ENCODE assay signal across 8 mouse cellular contexts in the genomic region with DNA sequence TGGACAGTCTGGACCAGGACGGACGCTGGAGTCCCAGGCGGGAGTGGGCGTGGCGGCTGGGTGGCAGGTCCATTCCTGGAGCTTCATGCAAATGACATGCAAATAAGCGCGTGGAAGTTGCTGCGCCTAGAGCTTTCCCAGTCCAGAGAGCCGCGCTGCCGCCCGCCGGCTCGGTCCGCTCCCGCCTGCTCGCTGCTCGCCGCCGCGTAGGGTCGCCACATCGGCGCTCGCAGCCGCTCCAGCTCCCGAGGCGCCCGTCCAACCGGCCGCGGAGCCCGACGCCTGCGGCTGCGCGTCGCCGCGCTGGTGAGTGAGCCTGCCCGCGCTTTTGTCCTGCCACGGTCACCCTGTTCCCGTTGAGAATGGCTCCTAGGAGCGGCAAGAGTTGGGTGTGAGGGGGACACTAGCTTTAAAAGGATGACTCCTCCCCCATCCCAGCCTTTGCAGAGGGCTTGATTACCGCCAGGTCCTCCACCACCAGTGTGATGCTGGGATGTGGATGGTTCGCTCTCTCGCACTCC. TPM values are rescaled to one million over a fixed set of nuclear protein-coding genes. Genes with fewer than 3 reads are reported as not detected.
DNase-seq lines count a peak whose midpoint lies in the region; ATAC-seq and TF ChIP-seq lines count a peak whose summit lies in the region.

Gene Mylk (plus strand): TSS at position 146 of the 521 bp plus-strand sequence.

- H3K9me3 ChIP-seq in forebrain, embryonic 10.5 days, result no peaks in the 10 kb centered on the region
- H3K9me3 ChIP-seq in heart, embryonic 12.5 days (replicated peaks), result no peaks in the 10 kb centered on the region
- H3K9me3 ChIP-seq in kidney, embryonic 16.5 days (ENCODE audit: low read length), result no peaks in the 10 kb centered on the region
- no peaks in the 10 kb centered on the region for H3K9me3 ChIP-seq in midbrain, postnatal 0 days (ENCODE audit: low read length)
- H3K9me3 ChIP-seq in stomach, embryonic 14.5 days (ENCODE audit: control insufficient read depth, low read depth, low read length), result no peaks in the 10 kb centered on the region

- peaks cover 41% of the 10 kb centered on the region for H3K27me3 ChIP-seq in forebrain, embryonic 10.5 days (ENCODE audit: poor library complexity, severe bottlenecking)
- peaks cover 20% of the 10 kb centered on the region for H3K27me3 ChIP-seq in heart, embryonic 12.5 days (replicated peaks)
- peaks cover 4% of the 10 kb centered on the region; the same call in 1 of the 2 replicates for H3K27me3 ChIP-seq in kidney, embryonic 16.5 days (ENCODE audit: insufficient read depth, low read length)
- H3K27me3 ChIP-seq in midbrain, postnatal 0 days (ENCODE audit: insufficient read depth, low read length), result peaks cover 13% of the 10 kb centered on the region; the same call in 1 of the 2 replicates
- peaks cover 3% of the 10 kb centered on the region; the same call in 1 of the 2 replicates for H3K27me3 ChIP-seq in stomach, embryonic 14.5 days (ENCODE audit: control insufficient read depth, insufficient read depth, low read length)

- H3K9ac ChIP-seq in heart, embryonic 12.5 days, result peak within 1 kb of the TSS; percentile 66
- H3K9ac ChIP-seq in kidney, embryonic 16.5 days (replicated peaks; ENCODE audit: low read length), result peak within 1 kb of the TSS; percentile 70
- no peak within 1 kb of the TSS for H3K9ac ChIP-seq in midbrain, postnatal 0 days (replicated peaks; ENCODE audit: low read length, poor library complexity, severe bottlenecking)
- 0 out of 2 replicates have a peak within 1 kb of the TSS, but pooled peaks have one; percentile 30 for H3K9ac ChIP-seq in stomach, embryonic 14.5 days (replicated peaks; ENCODE audit: low read depth, low read length)

- peak; percentile 8 to 12 for DNase-seq in thymus, adult 18-20 months
- no peak for DNase-seq in thymus, postnatal 10 days (ENCODE audit: low spot score in 2 of 2)
- DNase-seq in forebrain, embryonic 10.5 days (ENCODE audit: extremely low spot score, low spot score), result peak; percentile 90
- DNase-seq in liver, result peak; percentile 85
- DNase-seq in midbrain, postnatal 0 days (ENCODE audit: low spot score), result peak; percentile 82

- WGBS in forebrain, embryonic 10.5 days, result under 1% methylated on average over 48 of the region's 48 CpGs
- under 1% methylated on average over 48 of the region's 48 CpGs for WGBS in heart, embryonic 12.5 days
- WGBS in kidney, embryonic 16.5 days, result under 1% methylated on average over 48 of the region's 48 CpGs
- WGBS in midbrain, postnatal 0 days, result 0% methylated on average over 48 of the region's 48 CpGs
- under 1% methylated on average over 48 of the region's 48 CpGs for WGBS in stomach, embryonic 14.5 days

- H3K4me3 ChIP-seq in forebrain, embryonic 10.5 days, result peak within 1 kb of the TSS; percentile 59
- H3K4me3 ChIP-seq in heart, embryonic 12.5 days, result peak within 1 kb of the TSS; percentile 48
- peak within 1 kb of the TSS; percentile 57 for H3K4me3 ChIP-seq in kidney, embryonic 16.5 days (ENCODE audit: low read length)
- peak within 1 kb of the TSS; percentile 39 for H3K4me3 ChIP-seq in midbrain, postnatal 0 days (ENCODE audit: low read depth, low read length)
- peak within 1 kb of the TSS; percentile 37 for H3K4me3 ChIP-seq in stomach, embryonic 14.5 days (ENCODE audit: low read depth, low read length)

- H3K36me3 ChIP-seq in forebrain, embryonic 10.5 days (replicated peaks), result no peaks in the 10 kb centered on the region; the same call in 1 of the 2 replicates
- H3K36me3 ChIP-seq in heart, embryonic 12.5 days, result no peaks in the 10 kb centered on the region
- H3K36me3 ChIP-seq in kidney, embryonic 16.5 days (ENCODE audit: insufficient read depth, low read length), result no peaks in the 10 kb centered on the region
- no peaks in the 10 kb centered on the region for H3K36me3 ChIP-seq in midbrain, postnatal 0 days (ENCODE audit: insufficient read depth, low read length)
- no peaks in the 10 kb centered on the region for H3K36me3 ChIP-seq in stomach, embryonic 14.5 days (ENCODE audit: control insufficient read depth, insufficient read depth, low read length)

- H3K4me1 ChIP-seq in forebrain, embryonic 10.5 days, result peaks cover 45% of the 10 kb centered on the region
- 0 out of 2 replicates have a peak, but pooled peaks cover 6% of the 10 kb centered on the region for H3K4me1 ChIP-seq in heart, embryonic 12.5 days (replicated peaks)
- peaks cover 23% of the 10 kb centered on the region for H3K4me1 ChIP-seq in kidney, embryonic 16.5 days (ENCODE audit: insufficient read depth, low read length)
- peaks cover 3% of the 10 kb centered on the region; the same call in 1 of the 2 replicates for H3K4me1 ChIP-seq in midbrain, postnatal 0 days (ENCODE audit: insufficient read depth, low read length)
- peaks cover 11% of the 10 kb centered on the region; the same call in 1 of the 2 replicates for H3K4me1 ChIP-seq in stomach, embryonic 14.5 days (ENCODE audit: control insufficient read depth, insufficient read depth, low read length)

- peak within 1 kb of the TSS; percentile 84 for H3K4me2 ChIP-seq in heart, embryonic 12.5 days
- H3K4me2 ChIP-seq in kidney, embryonic 16.5 days (replicated peaks; ENCODE audit: low read depth, low read length), result peak within 1 kb of the TSS; percentile 87
- peak within 1 kb of the TSS; percentile 66 for H3K4me2 ChIP-seq in midbrain, postnatal 0 days (ENCODE audit: low read depth, low read length, poor library complexity, severe bottlenecking)
- H3K4me2 ChIP-seq in stomach, embryonic 14.5 days (replicated peaks; ENCODE audit: low read depth, low read length), result peak within 1 kb of the TSS; percentile 86

- H3K27ac ChIP-seq in forebrain, embryonic 10.5 days, result peak within 1 kb of the TSS; percentile 82
- H3K27ac ChIP-seq in heart, embryonic 12.5 days (ENCODE audit: poor library complexity, severe bottlenecking), result no peak within 1 kb of the TSS
- H3K27ac ChIP-seq in kidney, embryonic 16.5 days (ENCODE audit: low read length), result peak within 1 kb of the TSS; percentile 48
- H3K27ac ChIP-seq in midbrain, postnatal 0 days (ENCODE audit: low read depth, low read length), result no peak within 1 kb of the TSS
- H3K27ac ChIP-seq in stomach, embryonic 14.5 days (ENCODE audit: low read length), result no peak within 1 kb of the TSS

- ATAC-seq in heart, embryonic 12.5 days (ENCODE audit: insufficient number of reproducible peaks, low FRiP score), result peak; percentile 89
- ATAC-seq in kidney, embryonic 16.5 days (ENCODE audit: low FRiP score, low TSS enrichment), result peak; percentile 95
- ATAC-seq in midbrain, postnatal 0 days (ENCODE audit: low FRiP score), result peak; percentile 84
- ATAC-seq in stomach, embryonic 14.5 days (ENCODE audit: insufficient number of reproducible peaks, insufficient read depth, low FRiP score, low read depth), result peak; percentile 92

- TF ChIP-seq CTCF in midbrain, postnatal 0 days (IDR thresholded peaks at IDR 0.05), result no peak

RNA-seq across cellular contexts. Expression of gene Mylk, which starts in this region (rescaled TPM):
- 3.8 and 5.1 TPM in 2 replicates for polyA plus RNA-seq in forebrain, embryonic 10.5 days (2016; fragmentation: Nextera tagmentation; extraction: Ambion mirVana)
- 5.2 and 5.4 TPM in 2 replicates for polyA plus RNA-seq in heart, embryonic 12.5 days (2016; fragmentation: Nextera tagmentation; extraction: Ambion mirVana)
- polyA plus RNA-seq in kidney, embryonic 16.5 days (2015; fragmentation: Nextera tagmentation; extraction: Ambion mirVana), result 71.2 and 110 TPM in 2 replicates
- 5.6 and 8.7 TPM in 2 replicates for total RNA-seq in midbrain, postnatal 0 days (2014; rRNA removed)
- polyA plus RNA-seq in midbrain, postnatal 0 days (2015; fragmentation: Nextera tagmentation; extraction: Ambion mirVana), result 2.5 and 3.4 TPM in 2 replicates
- polyA plus RNA-seq in stomach, embryonic 14.5 days (2014; fragmentation: Nextera tagmentation; extraction: Ambion mirVana), result 262 and 303 TPM in 2 replicates

Comparison
In these comparisons a context has a peak if more than half of its experiments do, and no peak if none do; other contexts are left out.
1. RNA of gene Mylk (polyA plus RNA-seq): 262 to 303 TPM in stomach, embryonic 14.5 days and 71.2 to 110 TPM in kidney, embryonic 16.5 days; 5.2 to 5.4 TPM in heart, embryonic 12.5 days, 3.8 to 5.1 TPM in forebrain, embryonic 10.5 days and 2.5 to 3.4 TPM in midbrain, postnatal 0 days; every median in the first group is over 10 times any median in the second.
2. DNase-seq: peak in thymus, adult 18-20 months (2 of 2), forebrain, embryonic 10.5 days (single experiment), liver (single experiment) and midbrain, postnatal 0 days (single experiment); none in thymus, postnatal 10 days (0 of 2).
3. H3K27ac ChIP-seq: peak in forebrain, embryonic 10.5 days (single experiment) and kidney, embryonic 16.5 days (single experiment); none in heart, embryonic 12.5 days (single experiment), midbrain, postnatal 0 days (single experiment) and stomach, embryonic 14.5 days (single experiment).
4. Peak in every context shown above with its lines, with median percentiles within 50 percentile points of each other: H3K4me3 ChIP-seq, ATAC-seq and H3K4me2 ChIP-seq.